Mouse (Mus musculus): Measurements from ENCODE around the gene Taf1c. TPM values are rescaled to one million over a fixed set of nuclear protein-coding genes. Genes with fewer than 3 reads are reported as not detected.

The Taf1c gene
- polyA plus RNA-seq, 1 experiment, result 1.8 TPM

- Histone ChIP-seq H3K4me3 (replicated peaks) (peak overlapping the region; percentile 83), H3K9me3 (ENCODE audit: control insufficient read depth, low read length) (no peaks in the 10 kb centered on the region), H3K27me3 (ENCODE audit: control insufficient read depth) (no peaks in the 10 kb centered on the region), H3K4me1 (ENCODE audit: control insufficient read depth) (peaks cover 57% of the 10 kb centered on the region), H3K36me3 (ENCODE audit: control insufficient read depth) (peaks cover 37% of the 10 kb centered on the region)
- TF ChIP-seq GATA1 (IDR thresholded peaks at IDR 0.05; ENCODE audit: low read length), result no peak
- TF ChIP-seq TAL1 (IDR thresholded peaks at IDR 0.05; ENCODE audit: low read length), result no peak
Observed at GRCm38 (mm10) chr8:119557132-119557531, 47.9 kb downstream of the Taf1c start.

DNA sequence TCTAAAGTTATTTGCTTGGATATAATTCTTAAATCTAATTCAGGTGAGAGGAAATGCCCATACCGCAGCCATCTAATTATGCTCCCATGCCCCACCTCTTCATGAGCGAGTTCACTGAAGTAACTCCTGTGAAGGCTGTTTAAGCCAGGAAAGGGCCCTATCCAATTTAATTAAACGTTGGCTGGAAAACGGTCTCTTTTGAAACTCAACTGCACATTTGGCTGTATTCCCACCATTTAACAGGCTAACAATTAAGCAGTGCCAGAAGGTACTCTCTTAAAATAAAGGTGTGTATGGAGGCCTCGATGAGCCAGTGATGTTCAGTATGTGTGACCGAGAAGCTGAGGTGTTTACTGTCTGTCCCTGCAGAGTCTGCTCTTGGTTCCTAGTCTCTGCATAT, 49.2 kb downstream of the Taf1c start:
- Histone ChIP-seq H3K4me3 (replicated peaks) (no peak overlapping the region), H3K27me3 (ENCODE audit: control insufficient read depth) (no peaks in the 10 kb centered on the region), H3K36me3 (ENCODE audit: control insufficient read depth) (peaks cover 32% of the 10 kb centered on the region), H3K9me3 (ENCODE audit: control insufficient read depth, low read length) (no peaks in the 10 kb centered on the region), H3K4me1 (ENCODE audit: control insufficient read depth) (peaks cover 59% of the 10 kb centered on the region)
- TF ChIP-seq GATA1 (IDR thresholded peaks at IDR 0.05; ENCODE audit: low read length), result no peak
- no peak for TF ChIP-seq TAL1 (IDR thresholded peaks at IDR 0.05; ENCODE audit: low read length)

- Histone ChIP-seq H3K4me1 (ENCODE audit: control insufficient read depth) (peaks cover 54% of the 10 kb centered on the region), H3K9me3 (ENCODE audit: control insufficient read depth, low read length) (no peaks in the 10 kb centered on the region), H3K36me3 (ENCODE audit: control insufficient read depth) (peaks cover 51% of the 10 kb centered on the region), H3K4me3 (replicated peaks) (peak overlapping the region; percentile 5), H3K27me3 (ENCODE audit: control insufficient read depth) (no peaks in the 10 kb centered on the region)
- peak; percentile 58 for TF ChIP-seq GATA1 (IDR thresholded peaks at IDR 0.05; ENCODE audit: low read length)
- no peak for TF ChIP-seq TAL1 (IDR thresholded peaks at IDR 0.05; ENCODE audit: low read length)
Observed at GRCm38 (mm10) chr8:119552967-119553366, 52.1 kb downstream of the Taf1c start.

- H3K4me1 ChIP-seq (ENCODE audit: control insufficient read depth), result peaks cover 19% of the 10 kb centered on the region
- H3K9me3 ChIP-seq (ENCODE audit: control insufficient read depth, low read length), result no peaks in the 10 kb centered on the region
- H3K36me3 ChIP-seq (ENCODE audit: control insufficient read depth), result peaks cover 69% of the 10 kb centered on the region
- TF ChIP-seq TAL1 (IDR thresholded peaks at IDR 0.05; ENCODE audit: low read length) (no peak), GATA1 (IDR thresholded peaks at IDR 0.05; ENCODE audit: low read length) (no peak)
- no peaks in the 10 kb centered on the region for H3K27me3 ChIP-seq (ENCODE audit: control insufficient read depth)
- no peak overlapping the region for H3K4me3 ChIP-seq (replicated peaks)
Observed at GRCm38 (mm10) chr8:119548560-119549113, 56.4 kb downstream of the Taf1c start.

Other genes starting within 250 kb of the Taf1c start
- gene Mlycd, start 210.3 kb downstream of the Taf1c start, polyA plus RNA-seq (2012), result 0.28 and 0.34 TPM in 2 replicates
- gene Osgin1, start 171.1 kb downstream of the Taf1c start, polyA plus RNA-seq (2012), result 0.17 and 0.30 TPM in 2 replicates
- gene Necab2, start 158.5 kb downstream of the Taf1c start, polyA plus RNA-seq (2012), result not detected in 2 replicates
- not detected in 2 replicates for gene Slc38a8, start 103.5 kb downstream of the Taf1c start, polyA plus RNA-seq (2012)
- gene Mbtps1, start 46.5 kb downstream of the Taf1c start, polyA plus RNA-seq (2012), result 9.2 and 13.4 TPM in 2 replicates
- 0.80 and 1.4 TPM in 2 replicates for gene Hsdl1, start 30.0 kb downstream of the Taf1c start, polyA plus RNA-seq (2012)
- gene Dnaaf1, start 30.0 kb downstream of the Taf1c start, polyA plus RNA-seq (2012), result not detected in 2 replicates
- gene Adad2, start 7.5 kb upstream of the Taf1c start, polyA plus RNA-seq (2012), result not detected in 2 replicates
- gene Kcng4, start 30.5 kb upstream of the Taf1c start, polyA plus RNA-seq (2012), result not detected in 2 replicates
- not detected in 2 replicates for gene Wfdc1, start 61.1 kb upstream of the Taf1c start, polyA plus RNA-seq (2012)
- not detected in 2 replicates for gene Atp2c2, start 94.8 kb upstream of the Taf1c start, polyA plus RNA-seq (2012)
- 0.09 and 0.23 TPM in 2 replicates for gene Tldc1, start 173.2 kb upstream of the Taf1c start, polyA plus RNA-seq (2012)
- gene Cotl1, start 235.3 kb upstream of the Taf1c start, polyA plus RNA-seq (2012), result 2.6 and 3.7 TPM in 2 replicates

Measured in erythroblast, embryonic 14.5 days (primary cell).